Mouse (Mus musculus): ENCODE data around the gene Cd79b. TPM values are rescaled to one million over a fixed set of nuclear protein-coding genes. Genes with fewer than 3 reads are reported as not detected.
A peak's percentile ranks its signal among the peaks of the same experiment; 100 is the strongest.

Gene Cd79b
- total and polyA plus RNA-seq, 3 experiments = 0.03 TPM; not detected in 2

GRCm38 (mm10) chr11:106274971-106275411 lies 39.6 kb downstream of the Cd79b start:
- no peak for ATAC-seq (ENCODE audit: extremely low read depth, insufficient number of reproducible peaks, low FRiP score, poor library complexity, severe bottlenecking)
- peaks cover 19% of the 10 kb centered on the region for H3K27me3 ChIP-seq (ENCODE audit: insufficient read depth, low read length)
- no peak for DNase-seq (ENCODE audit: low spot score)
- no peaks in the 10 kb centered on the region for H3K9me3 ChIP-seq (replicated peaks)
- TF ChIP-seq CTCF (IDR thresholded peaks at IDR 0.05; ENCODE audit: low read depth, low read length) (no peak), POLR2AphosphoS5 (IDR thresholded peaks at IDR 0.05; ENCODE audit: insufficient replicate concordance, low read depth, low read length) (no peak), GATA2 (IDR thresholded peaks at IDR 0.05; ENCODE audit: borderline replicate concordance, low read depth, low read length) (no peak), GATA1 (IDR thresholded peaks at IDR 0.05; ENCODE audit: borderline replicate concordance, low read length) (no peak), TAL1 (conservative IDR thresholded peaks at IDR 0.05; ENCODE audit: low read depth, low read length) (no peak)
- H3K36me3 ChIP-seq (replicated peaks) = peaks cover 15% of the 10 kb centered on the region
- no peak overlapping the region for H3K4me3 ChIP-seq (ENCODE audit: low read depth, low read length)
- H3K4me1 ChIP-seq (ENCODE audit: insufficient read depth, low read depth, low read length) = peaks cover 49% of the 10 kb centered on the region

- ATAC-seq (ENCODE audit: extremely low read depth, insufficient number of reproducible peaks, low FRiP score, poor library complexity, severe bottlenecking) = no peak
- H3K4me3 ChIP-seq (ENCODE audit: low read depth, low read length) = no peak overlapping the region
- peaks cover 15% of the 10 kb centered on the region for H3K27me3 ChIP-seq (ENCODE audit: insufficient read depth, low read length)
- no peak for DNase-seq (ENCODE audit: low spot score)
- no peak for TF ChIP-seq POLR2AphosphoS5 (IDR thresholded peaks at IDR 0.05; ENCODE audit: insufficient replicate concordance, low read depth, low read length)
- no peak for TF ChIP-seq GATA1 (IDR thresholded peaks at IDR 0.05; ENCODE audit: borderline replicate concordance, low read length)
- no peak for TF ChIP-seq CTCF (IDR thresholded peaks at IDR 0.05; ENCODE audit: low read depth, low read length)
- TF ChIP-seq GATA2 (IDR thresholded peaks at IDR 0.05; ENCODE audit: borderline replicate concordance, low read depth, low read length) = no peak
- no peak for TF ChIP-seq TAL1 (conservative IDR thresholded peaks at IDR 0.05; ENCODE audit: low read depth, low read length)
- peaks cover 17% of the 10 kb centered on the region for H3K36me3 ChIP-seq (replicated peaks)
- H3K4me1 ChIP-seq (ENCODE audit: insufficient read depth, low read depth, low read length) = peaks cover 53% of the 10 kb centered on the region
- no peaks in the 10 kb centered on the region for H3K9me3 ChIP-seq (replicated peaks)
Measured at GRCm38 (mm10) chr11:106274374-106274773, 40.2 kb downstream of the Cd79b start.

- DNase-seq (ENCODE audit: low spot score) (no peak), ATAC-seq (ENCODE audit: extremely low read depth, insufficient number of reproducible peaks, low FRiP score, poor library complexity, severe bottlenecking) (no peak)
- Histone ChIP-seq H3K9me3 (replicated peaks) (no peaks in the 10 kb centered on the region), H3K4me1 (ENCODE audit: insufficient read depth, low read depth, low read length) (peaks cover 58% of the 10 kb centered on the region), H3K36me3 (replicated peaks) (peaks cover 23% of the 10 kb centered on the region), H3K27me3 (ENCODE audit: insufficient read depth, low read length) (peaks cover 15% of the 10 kb centered on the region), H3K4me3 (ENCODE audit: low read depth, low read length) (peak overlapping the region; percentile 92)
- TF ChIP-seq GATA2 (IDR thresholded peaks at IDR 0.05; ENCODE audit: borderline replicate concordance, low read depth, low read length) (no peak), TAL1 (conservative IDR thresholded peaks at IDR 0.05; ENCODE audit: low read depth, low read length) (no peak), GATA1 (IDR thresholded peaks at IDR 0.05; ENCODE audit: borderline replicate concordance, low read length) (no peak), CTCF (IDR thresholded peaks at IDR 0.05; ENCODE audit: low read depth, low read length) (no peak), POLR2AphosphoS5 (IDR thresholded peaks at IDR 0.05; ENCODE audit: insufficient replicate concordance, low read depth, low read length) (no peak)
Measured at GRCm38 (mm10) chr11:106273811-106274210, 40.8 kb downstream of the Cd79b start.

GRCm38 (mm10) chr11:106273311-106273684 lies 41.3 kb downstream of the Cd79b start:
- ATAC-seq (ENCODE audit: extremely low read depth, insufficient number of reproducible peaks, low FRiP score, poor library complexity, severe bottlenecking) (no peak), DNase-seq (ENCODE audit: low spot score) (peak; percentile 45)
- H3K27me3 ChIP-seq (ENCODE audit: insufficient read depth, low read length) = peaks cover 12% of the 10 kb centered on the region
- H3K9me3 ChIP-seq (replicated peaks) = no peaks in the 10 kb centered on the region
- peak overlapping the region; percentile 92 for H3K4me3 ChIP-seq (ENCODE audit: low read depth, low read length)
- TF ChIP-seq GATA2 (IDR thresholded peaks at IDR 0.05; ENCODE audit: borderline replicate concordance, low read depth, low read length) = no peak
- TF ChIP-seq CTCF (IDR thresholded peaks at IDR 0.05; ENCODE audit: low read depth, low read length) = no peak
- H3K36me3 ChIP-seq (replicated peaks) = peaks cover 28% of the 10 kb centered on the region
- peaks cover 63% of the 10 kb centered on the region for H3K4me1 ChIP-seq (ENCODE audit: insufficient read depth, low read depth, low read length)

- ATAC-seq (ENCODE audit: extremely low read depth, insufficient number of reproducible peaks, low FRiP score, poor library complexity, severe bottlenecking) = peak; percentile 90
- Histone ChIP-seq H3K36me3 (replicated peaks) (peaks cover 33% of the 10 kb centered on the region), H3K9me3 (replicated peaks) (no peaks in the 10 kb centered on the region), H3K4me1 (ENCODE audit: insufficient read depth, low read depth, low read length) (peaks cover 69% of the 10 kb centered on the region), H3K27me3 (ENCODE audit: insufficient read depth, low read length) (peaks cover 7% of the 10 kb centered on the region), H3K4me3 (ENCODE audit: low read depth, low read length) (peak within 1 kb of the TSS; percentile 92)
- peak; percentile 92 for DNase-seq (ENCODE audit: low spot score)
- TF ChIP-seq GATA2 (IDR thresholded peaks at IDR 0.05; ENCODE audit: borderline replicate concordance, low read depth, low read length) = no peak
- no peak for TF ChIP-seq GATA1 (IDR thresholded peaks at IDR 0.05; ENCODE audit: borderline replicate concordance, low read length)
- no peak for TF ChIP-seq POLR2AphosphoS5 (IDR thresholded peaks at IDR 0.05; ENCODE audit: insufficient replicate concordance, low read depth, low read length)
- TF ChIP-seq CTCF (IDR thresholded peaks at IDR 0.05; ENCODE audit: low read depth, low read length) = no peak
- TF ChIP-seq TAL1 (conservative IDR thresholded peaks at IDR 0.05; ENCODE audit: low read depth, low read length) = no peak
Measured at GRCm38 (mm10) chr11:106272644-106273310, 41.8 kb downstream of the Cd79b start, which contains the start of gene Smarcd2. Smarcd2 (minus strand) TSS chr11:106272972.

- Histone ChIP-seq H3K4me3 (ENCODE audit: low read depth, low read length) (peak overlapping the region; percentile 92), H3K4me1 (ENCODE audit: insufficient read depth, low read depth, low read length) (peaks cover 76% of the 10 kb centered on the region), H3K27me3 (ENCODE audit: insufficient read depth, low read length) (peaks cover 2% of the 10 kb centered on the region; the same call in 1 of the 2 replicates), H3K9me3 (replicated peaks) (no peaks in the 10 kb centered on the region), H3K36me3 (replicated peaks) (peaks cover 41% of the 10 kb centered on the region)
- no peak for ATAC-seq (ENCODE audit: extremely low read depth, insufficient number of reproducible peaks, low FRiP score, poor library complexity, severe bottlenecking)
- peak; percentile 45 for DNase-seq (ENCODE audit: low spot score)
- TF ChIP-seq POLR2AphosphoS5 (IDR thresholded peaks at IDR 0.05; ENCODE audit: insufficient replicate concordance, low read depth, low read length) (no peak), GATA2 (IDR thresholded peaks at IDR 0.05; ENCODE audit: borderline replicate concordance, low read depth, low read length) (no peak), GATA1 (IDR thresholded peaks at IDR 0.05; ENCODE audit: borderline replicate concordance, low read length) (no peak), CTCF (IDR thresholded peaks at IDR 0.05; ENCODE audit: low read depth, low read length) (no peak), TAL1 (conservative IDR thresholded peaks at IDR 0.05; ENCODE audit: low read depth, low read length) (no peak)
Measured at GRCm38 (mm10) chr11:106271794-106272643, 42.5 kb downstream of the Cd79b start.
